ENCODE assay signal across 23 mouse cellular contexts in the genomic region with DNA sequence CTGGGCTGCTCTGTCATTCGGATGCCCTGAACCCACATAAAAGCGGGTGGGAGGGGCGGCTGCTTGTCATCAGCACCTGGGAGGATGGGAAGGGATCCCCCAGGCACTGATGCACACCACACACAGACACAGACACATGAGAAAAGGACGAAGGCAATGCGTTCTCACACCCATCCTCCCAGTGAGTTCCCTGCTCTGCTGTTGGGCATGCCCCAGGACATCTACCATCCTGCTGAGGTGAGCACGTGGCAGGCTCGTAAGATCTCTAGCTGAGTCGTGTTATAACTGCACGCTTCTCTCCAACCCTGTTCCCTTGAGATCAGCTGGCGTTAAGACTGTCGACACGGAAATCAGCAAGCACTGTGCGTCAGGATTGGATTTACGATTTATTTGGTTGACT. TPM values are rescaled to one million over a fixed set of nuclear protein-coding genes. Genes with fewer than 3 reads are reported as not detected.
A peak's percentile ranks its signal among the peaks of the same experiment; 100 is the strongest.
DNase-seq lines count a peak whose midpoint lies in the region; ATAC-seq lines count a peak whose summit lies in the region.
"Not testable (repeated sequence)": the region's sequence is repeated elsewhere in the genome, so short reads cannot be mapped to it uniquely, and the experiment has no call there.
"Had no signal": no experiment of that assay in that cellular context is flagged by ENCODE, and none has a peak within 500 bp of the region (broad histone marks: within the 10 kb centered on the region; RNA-seq: fewer than 3 reads in every experiment).

No protein-coding gene starts in this region.

- H3K4me1 ChIP-seq in hindbrain, embryonic 15.5 days (replicated peaks); limb, embryonic 12.5 days (replicated peaks); midbrain, embryonic 14.5 days (ENCODE audit: control insufficient read depth, insufficient read depth, low read length); neural tube, embryonic 14.5 days (ENCODE audit: control insufficient read depth, insufficient read depth, low read length): not testable (repeated sequence)

- WGBS in hindbrain, embryonic 15.5 days = 51% methylated on average over 14 of the region's 14 CpGs
- WGBS in limb, embryonic 12.5 days = 36% methylated on average over 14 of the region's 14 CpGs
- WGBS in midbrain, embryonic 14.5 days = 40% methylated on average over 14 of the region's 14 CpGs
- 35% methylated on average over 10 of the region's 14 CpGs for WGBS in neural tube, embryonic 14.5 days

- not testable (repeated sequence) for H3K27ac ChIP-seq in hindbrain, embryonic 15.5 days (replicated peaks); limb, embryonic 12.5 days; midbrain, embryonic 14.5 days (replicated peaks; ENCODE audit: low read depth, low read length); neural tube, embryonic 14.5 days (ENCODE audit: low read depth, low read length)

- H3K9me3 ChIP-seq in hindbrain, embryonic 15.5 days; limb, embryonic 12.5 days; midbrain, embryonic 14.5 days (ENCODE audit: control insufficient read depth, low read length); neural tube, embryonic 14.5 days (ENCODE audit: control insufficient read depth, low read length): not testable (repeated sequence)

- not testable (repeated sequence) for H3K4me3 ChIP-seq in hindbrain, embryonic 15.5 days; limb, embryonic 12.5 days (replicated peaks); midbrain, embryonic 14.5 days (replicated peaks; ENCODE audit: low read depth, low read length); neural tube, embryonic 14.5 days (ENCODE audit: low read depth, low read length)

- H3K36me3 ChIP-seq in hindbrain, embryonic 15.5 days; limb, embryonic 12.5 days; midbrain, embryonic 14.5 days (ENCODE audit: control insufficient read depth, insufficient read depth, low read length); neural tube, embryonic 14.5 days (ENCODE audit: control insufficient read depth, insufficient read depth, low read length): not testable (repeated sequence)

- H3K4me2 ChIP-seq in hindbrain, embryonic 15.5 days = peak overlapping the region; percentile 43
- not testable (repeated sequence) for H3K4me2 ChIP-seq in limb, embryonic 12.5 days; neural tube, embryonic 14.5 days (ENCODE audit: low read depth, low read length)
- peak overlapping the region; percentile 22; the same call in 1 of the 2 replicates for H3K4me2 ChIP-seq in midbrain, embryonic 14.5 days (ENCODE audit: low read length)

- not testable (repeated sequence) for H3K9ac ChIP-seq in hindbrain, embryonic 15.5 days; limb, embryonic 12.5 days (replicated peaks); midbrain, embryonic 14.5 days (replicated peaks; ENCODE audit: low read length); neural tube, embryonic 14.5 days (replicated peaks; ENCODE audit: low read depth, low read length)

- not testable (repeated sequence) for ATAC-seq in hindbrain, embryonic 15.5 days (ENCODE audit: low FRiP score, low read depth)
- ATAC-seq in limb, embryonic 12.5 days (ENCODE audit: insufficient number of reproducible peaks, insufficient read depth, low FRiP score, low TSS enrichment, low read depth) = peak; percentile 47; the same call in 1 of the 2 replicates
- ATAC-seq in midbrain, embryonic 14.5 days (ENCODE audit: low FRiP score, low TSS enrichment) = peak; percentile 58; the same call in 1 of the 2 replicates
- ATAC-seq in neural tube, embryonic 14.5 days (ENCODE audit: low read depth) = peak; percentile 61; the same call in 1 of the 2 replicates

- peak; percentile 2 for DNase-seq in T-cell, adult 2 months (ENCODE audit: low spot score)
- DNase-seq in forelimb bud, embryonic 11.5 days (ENCODE audit: low read depth, low spot score) = peak; percentile 10
- DNase-seq in midbrain, embryonic 14.5 days = peak; percentile 30
- peak; percentile 18 for DNase-seq in thymus, postnatal 14 days

- H3K27me3 ChIP-seq in hindbrain, embryonic 15.5 days; limb, embryonic 12.5 days; midbrain, embryonic 14.5 days (ENCODE audit: control insufficient read depth, insufficient read depth, low read length); neural tube, embryonic 14.5 days (ENCODE audit: control insufficient read depth, insufficient read depth, low read length): not testable (repeated sequence)

RNA-seq across cellular contexts. Expression of a gene that starts 15.7 kb away (rescaled TPM):
- polyA plus RNA-seq in hindbrain, embryonic 15.5 days (2015; fragmentation: Nextera tagmentation; extraction: Ambion mirVana) = 0.29 TPM in 1 of 2 replicates, not detected in the other
- polyA plus RNA-seq in limb, embryonic 12.5 days (2016; fragmentation: Nextera tagmentation; extraction: Ambion mirVana) = not detected in 2 replicates
- 0.57 TPM in 1 of 2 replicates, not detected in the other for polyA plus RNA-seq in midbrain, embryonic 14.5 days (2014; fragmentation: Nextera tagmentation; extraction: Ambion mirVana)
- not detected in 2 replicates for polyA plus RNA-seq in neural tube, embryonic 14.5 days (2014; fragmentation: Nextera tagmentation; extraction: Ambion mirVana)
- polyA plus RNA-seq: C2C12; embryonic facial prominence, embryonic 10.5 days; embryonic facial prominence, embryonic 15.5 days; forebrain, embryonic 13.5 days; heart, adult 2 months; heart, embryonic 12.5 days; kidney, embryonic 14.5 days; limb, embryonic 11.5 days; liver, adult 2 months; liver, embryonic 15.5 days; lung, embryonic 15.5 days; midbrain, embryonic 11.5 days; myocyte; neural tube, embryonic 12.5 days; stomach, embryonic 15.5 days; urinary bladder, adult 2 months had no signal

RNA-seq across cellular contexts. Expression of a gene that starts 38.9 kb away (rescaled TPM):
- not detected in 2 replicates for polyA plus RNA-seq in hindbrain, embryonic 15.5 days (2015; fragmentation: Nextera tagmentation; extraction: Ambion mirVana)
- not detected in 2 replicates for polyA plus RNA-seq in limb, embryonic 12.5 days (2016; fragmentation: Nextera tagmentation; extraction: Ambion mirVana)
- not detected in 2 replicates for polyA plus RNA-seq in midbrain, embryonic 14.5 days (2014; fragmentation: Nextera tagmentation; extraction: Ambion mirVana)
- polyA plus RNA-seq in neural tube, embryonic 14.5 days (2014; fragmentation: Nextera tagmentation; extraction: Ambion mirVana) = not detected in 2 replicates
- polyA plus RNA-seq: C2C12; embryonic facial prominence, embryonic 10.5 days; embryonic facial prominence, embryonic 15.5 days; forebrain, embryonic 13.5 days; heart, adult 2 months; heart, embryonic 12.5 days; kidney, embryonic 14.5 days; limb, embryonic 11.5 days; liver, adult 2 months; liver, embryonic 15.5 days; lung, embryonic 15.5 days; midbrain, embryonic 11.5 days; myocyte; neural tube, embryonic 12.5 days; stomach, embryonic 15.5 days; urinary bladder, adult 2 months had no signal

RNA-seq across cellular contexts. Expression of a gene that starts 41.9 kb away (rescaled TPM):
- 0.43 and 0.76 TPM in 2 replicates for polyA plus RNA-seq in hindbrain, embryonic 15.5 days (2015; fragmentation: Nextera tagmentation; extraction: Ambion mirVana)
- 1.5 and 1.8 TPM in 2 replicates for polyA plus RNA-seq in limb, embryonic 12.5 days (2016; fragmentation: Nextera tagmentation; extraction: Ambion mirVana)
- 0.42 TPM in 1 of 2 replicates, not detected in the other for polyA plus RNA-seq in midbrain, embryonic 14.5 days (2014; fragmentation: Nextera tagmentation; extraction: Ambion mirVana)
- 0.91 and 1.2 TPM in 2 replicates for polyA plus RNA-seq in neural tube, embryonic 14.5 days (2014; fragmentation: Nextera tagmentation; extraction: Ambion mirVana)
